Mouse (Mus musculus) cerebellum, adult 11-12 months (tissue): ENCODE data around the gene Gga1.
A peak's percentile ranks its signal among the peaks of the same experiment; 100 is the strongest.
"Not testable (repeated sequence)": the region's sequence is repeated elsewhere in the genome, so short reads cannot be mapped to it uniquely, and the experiment has no call there.

Experiments
- DNase-seq: peaks from one replicate; pipeline ENCODE4 v3.0.0; 2022

The Gga1 gene

GRCm38 (mm10) chr15:78845867-78846266 is 31.1 kb upstream of the Gga1 start:
- DNase-seq: no peak

GRCm38 (mm10) chr15:78846352-78846751 is 30.6 kb upstream of the Gga1 start:
- no peak for DNase-seq

GRCm38 (mm10) chr15:78846805-78847204 is 30.2 kb upstream of the Gga1 start:
- DNase-seq: not testable (repeated sequence)

- DNase-seq: peak; percentile 64
Measured at GRCm38 (mm10) chr15:78848467-78848866, 28.5 kb upstream of the Gga1 start.

- no peak for DNase-seq
Measured at GRCm38 (mm10) chr15:78849485-78849884, 27.5 kb upstream of the Gga1 start.

- no peak for DNase-seq
Measured at GRCm38 (mm10) chr15:78850059-78850824, 26.7 kb upstream of the Gga1 start.

GRCm38 (mm10) chr15:78850944-78851343 is 26.0 kb upstream of the Gga1 start:
- DNase-seq: no peak

GRCm38 (mm10) chr15:78851505-78852153 is 25.4 kb upstream of the Gga1 start:
- DNase-seq: peak; percentile 85

GRCm38 (mm10) chr15:78855303-78855965 is 21.6 kb upstream of the Gga1 start, which contains the start of gene Lgals2:
Lgals2 (minus strand) TSS chr15:78855529.
- no peak for DNase-seq

GRCm38 (mm10) chr15:78857009-78857408 is 20.0 kb upstream of the Gga1 start:
- DNase-seq: peak; percentile 69

GRCm38 (mm10) chr15:78859311-78859710 is 17.7 kb upstream of the Gga1 start:
- peak; percentile 84 for DNase-seq

GRCm38 (mm10) chr15:78859714-78860113 is 17.3 kb upstream of the Gga1 start:
- DNase-seq: no peak

GRCm38 (mm10) chr15:78862280-78862679 is 14.7 kb upstream of the Gga1 start:
- DNase-seq: no peak

- no peak for DNase-seq
Measured at GRCm38 (mm10) chr15:78863154-78863553, 13.8 kb upstream of the Gga1 start.

- no peak for DNase-seq
Measured at GRCm38 (mm10) chr15:78863852-78864253, 13.1 kb upstream of the Gga1 start.

- no peak for DNase-seq
Measured at GRCm38 (mm10) chr15:78868398-78868797, 8.6 kb upstream of the Gga1 start.

GRCm38 (mm10) chr15:78868826-78869233 is 8.2 kb upstream of the Gga1 start:
- no peak for DNase-seq

GRCm38 (mm10) chr15:78869775-78870174 is 7.2 kb upstream of the Gga1 start:
- DNase-seq: no peak

- DNase-seq: no peak
Measured at GRCm38 (mm10) chr15:78872021-78872608, 4.9 kb upstream of the Gga1 start.

- DNase-seq: no peak
Measured at GRCm38 (mm10) chr15:78873803-78874435, 3.1 kb upstream of the Gga1 start.

- no peak for DNase-seq
Measured at GRCm38 (mm10) chr15:78874989-78875388, 2.0 kb upstream of the Gga1 start.

GRCm38 (mm10) chr15:78875537-78875936 is 1.5 kb upstream of the Gga1 start:
- no peak for DNase-seq

GRCm38 (mm10) chr15:78876258-78876696 is 713 bp upstream of the Gga1 start:
- DNase-seq: peak; percentile 87
